Mouse (Mus musculus) lung, embryonic 15.5 days (tissue): Measurements from ENCODE around the gene Nobox. TPM values are rescaled to one million over a fixed set of nuclear protein-coding genes. Genes with fewer than 3 reads are reported as not detected.

Experiments
- ATAC-seq: fragments of 200-750 bp; cut with Nextera tagmentation; 2 replicates; pipeline ENCODE4 v1.8.0; 2017; ENCODE audit warnings: moderate number of reproducible peaks, borderline replicate concordance; ENCODE audit not compliant: low FRiP score, low TSS enrichment; ENCODE audit errors: extremely low read depth
- H3K27ac ChIP-seq: fragments of 300-500 bp; sonication (generic); 2 replicates; pipeline ENCODE4 v1.5.1; 2015; ENCODE audit warnings: moderate library complexity, mild to moderate bottlenecking, inconsistent platforms
- H3K27me3 ChIP-seq: fragments of 300-500 bp; sonication (generic); 2 replicates; pipeline ENCODE4 v1.6.1; 2015; ENCODE audit warnings: inconsistent platforms
- H3K36me3 ChIP-seq: fragments of 300-500 bp; sonication (generic); 2 replicates; pipeline ENCODE4 v1.6.1; 2015; ENCODE audit warnings: inconsistent platforms
- H3K4me1 ChIP-seq: fragments of 300-500 bp; sonication (generic); 2 replicates; pipeline ENCODE4 v1.6.1; 2015; ENCODE audit warnings: inconsistent platforms
- H3K4me2 ChIP-seq: fragments of 300-500 bp; sonication (generic); 2 replicates; pipeline ENCODE4 v1.6.1; 2015; ENCODE audit warnings: inconsistent platforms, mild to moderate bottlenecking, moderate library complexity
- H3K4me3 ChIP-seq: fragments of 300-500 bp; sonication (generic); 2 replicates; pipeline ENCODE4 v1.5.1; 2015; ENCODE audit warnings: mild to moderate bottlenecking, inconsistent platforms
- H3K9ac ChIP-seq: fragments of 300-500 bp; sonication (generic); 2 replicates; pipeline ENCODE4 v1.6.1; 2015; ENCODE audit warnings: inconsistent platforms
- H3K9me3 ChIP-seq: fragments of 300-500 bp; sonication (generic); 2 replicates; pipeline ENCODE4 v1.6.1; 2016; ENCODE audit warnings: inconsistent platforms
- WGBS: fragments of 180-500 bp; shearing (Covaris S2); methylation state at CpG from one replicate; pipeline ENCODE4 v1.1.7; 2015; 5-methylcytosine and 5-hydroxymethylcytosine counted together
- polyA plus RNA-seq: library from polyadenylated mRNA; unstranded; fragments of >200 nt; fragmentation: Nextera tagmentation; extraction: Ambion mirVana; gene quantifications from 2 replicates; pipeline ENCODE4 v1.2.1, GENCODE M21; 2015

Nobox gene
- polyA plus RNA-seq, 1 experiment from 2014 or later = 0.20 TPM

DNA sequence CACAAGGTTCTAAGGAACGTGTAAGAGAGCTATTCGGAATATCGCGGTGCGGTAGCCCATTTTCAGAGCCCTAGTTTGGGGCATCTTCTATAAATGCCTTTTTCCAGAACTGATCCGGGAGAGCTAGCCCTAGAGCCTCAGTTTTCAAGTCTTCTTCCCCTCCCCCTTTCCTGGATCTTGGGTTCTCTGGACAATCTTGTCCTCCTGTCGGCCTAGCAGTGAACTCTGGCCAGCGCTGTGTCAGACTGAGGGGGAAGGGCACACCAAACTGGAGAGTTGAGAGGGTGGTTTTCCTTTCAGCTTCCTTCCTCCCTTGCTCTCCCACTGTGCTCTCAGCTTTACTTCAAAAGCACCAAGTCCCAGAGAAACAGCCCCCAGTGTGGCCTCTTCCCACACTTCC lies 43.0 kb downstream of the Nobox start:
- Histone ChIP-seq H3K4me1 (peaks cover 17% of the 10 kb centered on the region), H3K36me3 (peaks cover 3% of the 10 kb centered on the region; the same call in 1 of the 2 replicates), H3K27me3 (no peaks in the 10 kb centered on the region), H3K9ac (peak overlapping the region; percentile 81), H3K9me3 (no peaks in the 10 kb centered on the region), H3K4me3 (peak overlapping the region; percentile 70), H3K4me2 (peak overlapping the region; percentile 80), H3K27ac (peak overlapping the region; percentile 87)
- WGBS = 0% methylated on average over 8 of the region's 8 CpGs
- ATAC-seq = peak; percentile 74; the same call in 1 of the 2 replicates

DNA sequence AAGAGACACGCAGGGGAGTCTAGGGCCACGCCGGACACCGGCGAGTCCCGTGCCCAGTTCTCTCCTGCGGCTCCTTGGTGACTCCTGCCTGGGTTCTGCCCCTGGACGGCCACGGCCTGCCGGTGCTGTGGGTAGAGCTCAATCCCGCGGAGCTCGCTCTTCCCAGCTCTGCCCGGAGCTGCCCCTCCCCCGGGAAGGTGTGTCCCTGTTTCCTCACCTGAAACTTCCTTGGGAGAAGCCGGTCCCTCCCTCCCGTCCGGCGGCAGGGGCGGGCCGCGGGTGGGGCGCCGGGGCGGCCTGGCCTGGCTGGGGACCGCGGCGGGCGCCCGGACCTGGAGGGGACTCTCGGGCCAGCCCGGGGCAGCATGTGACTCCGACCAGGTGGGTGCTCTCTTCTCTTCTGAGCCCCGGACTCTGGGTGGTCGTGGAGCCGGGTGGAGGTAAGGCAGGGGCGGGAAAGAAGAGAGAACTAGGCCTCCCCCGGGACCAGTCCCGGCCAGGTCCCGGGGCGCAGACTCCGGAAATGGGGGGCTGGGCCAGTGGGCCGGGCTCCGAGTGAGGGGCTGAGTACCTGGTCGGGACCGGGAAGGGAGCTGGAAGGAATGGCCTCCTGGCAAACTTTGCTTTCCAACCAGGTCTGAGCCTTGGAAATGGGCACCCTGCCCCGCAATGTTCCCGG lies 43.9 kb downstream of the Nobox start, which contains the start of gene Arhgef5:
TSS of gene Arhgef5 (plus strand) at position 220 of the 679 bp plus-strand sequence.
- Histone ChIP-seq H3K27ac (peak within 1 kb of the TSS; percentile 87), H3K4me3 (peak within 1 kb of the TSS; percentile 70), H3K4me2 (peak within 1 kb of the TSS; percentile 80), H3K9me3 (no peaks in the 10 kb centered on the region), H3K4me1 (peaks cover 17% of the 10 kb centered on the region), H3K27me3 (no peaks in the 10 kb centered on the region), H3K36me3 (peaks cover 3% of the 10 kb centered on the region; the same call in 1 of the 2 replicates), H3K9ac (peak within 1 kb of the TSS; percentile 81)
- peak; percentile 89 for ATAC-seq
- whole genome bisulfite sequencing = under 1% methylated on average over 41 of the region's 48 CpGs

DNA sequence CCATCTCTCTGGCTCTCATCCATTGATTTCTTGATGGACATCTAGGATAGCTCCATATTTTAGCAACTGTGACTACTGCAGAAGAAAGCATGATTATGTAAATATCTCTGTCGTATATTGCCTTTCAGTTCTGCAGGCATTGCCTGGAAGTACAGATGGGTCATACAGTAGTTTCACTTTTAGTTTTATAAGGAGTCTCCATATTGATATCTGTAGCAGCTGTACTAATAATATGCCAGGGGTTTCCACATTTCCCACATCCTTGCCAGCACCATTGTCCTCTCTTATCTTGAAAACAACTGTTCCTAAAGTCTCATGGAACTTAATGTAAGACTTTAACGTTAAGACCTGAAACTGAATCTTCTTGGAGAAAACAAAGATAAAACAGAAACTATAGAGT lies 48.6 kb downstream of the Nobox start:
- Histone ChIP-seq H3K4me1 (peaks cover 9% of the 10 kb centered on the region), H3K9ac (no peak overlapping the region), H3K27me3 (no peaks in the 10 kb centered on the region), H3K27ac (no peak overlapping the region), H3K4me3 (no peak overlapping the region), H3K36me3 (peaks cover 3% of the 10 kb centered on the region; the same call in 1 of the 2 replicates), H3K4me2 (no peak overlapping the region), H3K9me3 (no peaks in the 10 kb centered on the region)
- no peak for ATAC-seq
- 57% methylated on average over 2 of the region's 2 CpGs for WGBS

DNA sequence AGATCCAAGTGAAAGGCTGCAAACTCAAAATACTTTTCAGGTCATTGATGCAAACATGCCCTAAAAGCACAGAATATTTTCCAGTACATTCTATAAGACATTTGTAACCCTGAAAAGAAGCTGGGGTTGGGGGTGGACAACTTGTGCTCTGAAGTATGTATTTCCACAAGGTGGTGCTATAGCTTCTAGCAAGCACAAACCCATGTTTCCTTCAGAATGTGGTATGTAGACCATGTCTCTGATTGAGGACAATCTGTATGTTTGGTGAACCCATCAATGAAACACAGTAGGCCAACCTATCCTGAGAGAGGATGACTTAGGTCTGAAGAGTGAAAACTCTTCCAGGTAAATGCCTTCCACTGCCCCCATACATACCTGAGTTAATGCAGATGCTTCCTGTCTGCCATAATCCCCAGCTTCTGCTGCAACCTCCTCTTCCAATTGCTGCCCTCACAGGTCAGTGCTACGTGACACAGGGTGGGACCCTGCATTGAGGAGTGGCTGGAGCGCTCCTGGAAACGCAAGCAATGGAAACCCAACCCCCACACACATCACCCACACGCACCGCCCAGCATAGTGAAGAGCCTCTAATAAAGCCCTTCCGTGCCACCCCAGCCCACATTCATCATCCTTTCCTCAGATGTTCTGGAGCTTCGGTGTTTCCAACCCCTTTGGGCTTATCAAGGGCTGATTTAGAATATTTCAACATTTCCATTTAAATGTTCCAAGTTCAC lies 55.0 kb downstream of the Nobox start:
- no peaks in the 10 kb centered on the region for H3K4me1 ChIP-seq
- 62% methylated on average over 7 of the region's 7 CpGs for WGBS
- no peak overlapping the region for H3K4me2 ChIP-seq
- ATAC-seq = no peak
- H3K27ac ChIP-seq = no peak overlapping the region
- no peaks in the 10 kb centered on the region for H3K27me3 ChIP-seq
- H3K4me3 ChIP-seq = no peak overlapping the region
- H3K36me3 ChIP-seq = no peaks in the 10 kb centered on the region
- H3K9me3 ChIP-seq = no peaks in the 10 kb centered on the region
- no peak overlapping the region for H3K9ac ChIP-seq

Other genes starting within 250 kb of the Nobox start
- gene Olfr441, start 203.2 kb downstream of the Nobox start, polyA plus RNA-seq = not detected in 2 replicates
- not detected in 2 replicates for gene Olfr237-ps1, start 163.0 kb downstream of the Nobox start, polyA plus RNA-seq
- gene Olfr437, start 146.3 kb downstream of the Nobox start, polyA plus RNA-seq = not detected in 2 replicates
- not detected in 2 replicates for gene Olfr13, start 137.4 kb downstream of the Nobox start, polyA plus RNA-seq
- not detected in 2 replicates for gene Olfr435, start 112.4 kb downstream of the Nobox start, polyA plus RNA-seq
- gene Olfr434, start 96.5 kb downstream of the Nobox start, polyA plus RNA-seq = not detected in 2 replicates
- not detected in 2 replicates for gene Olfr47, start 78.0 kb downstream of the Nobox start, polyA plus RNA-seq
- 18.5 and 21.5 TPM in 2 replicates for gene Arhgef5, start 44.0 kb downstream of the Nobox start, polyA plus RNA-seq